Mouse (Mus musculus): ENCODE measurements around the gene Syt7.

The Syt7 gene

DNA sequence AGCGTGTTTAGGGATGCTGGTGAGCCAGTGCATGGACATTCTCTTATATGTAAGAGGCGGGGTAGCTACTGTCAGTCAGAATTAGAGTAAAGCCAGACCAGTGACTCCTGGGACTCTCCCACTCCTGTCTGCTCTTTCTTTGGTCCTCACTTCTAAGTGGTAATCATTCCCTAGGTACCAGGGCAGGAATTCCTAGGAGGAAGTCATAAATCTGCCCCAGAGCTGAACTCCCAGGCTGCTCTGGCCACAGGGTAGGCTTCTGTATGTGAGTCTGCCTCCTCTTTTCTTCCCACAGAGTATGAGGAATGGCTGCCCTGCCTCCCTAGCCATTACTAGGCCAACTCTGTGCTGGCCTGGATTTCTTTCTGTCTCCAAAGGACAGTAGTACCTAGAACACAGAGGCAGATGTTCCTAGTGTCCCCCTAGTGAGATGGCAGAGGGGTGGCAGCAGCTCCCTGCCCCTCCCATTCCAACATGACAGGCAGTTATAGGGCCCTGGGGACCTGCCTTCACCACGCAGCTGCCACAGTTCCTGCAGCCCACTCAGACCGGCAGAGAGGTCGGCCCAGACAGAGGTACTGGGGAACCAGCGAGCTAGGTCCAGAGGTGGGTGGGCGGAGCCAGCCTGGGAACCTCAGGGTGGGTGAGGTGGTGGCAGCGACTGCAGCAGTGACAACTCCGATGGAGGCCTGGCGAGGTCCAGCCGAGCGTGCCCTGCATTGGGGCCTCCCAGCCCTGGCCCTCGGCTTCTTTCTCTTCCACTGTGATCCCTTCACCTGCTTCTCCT, 36.8 kb downstream of the Syt7 start:
- DNase-seq (ENCODE audit: low spot score): no peak

GRCm38 (mm10) chr19:10426312-10426711, 37.4 kb downstream of the Syt7 start:
- DNase-seq (ENCODE audit: low spot score): no peak

- no peak for DNase-seq (ENCODE audit: low spot score)
These were observed 37.9 kb downstream of the Syt7 start for GRCm38 (mm10) chr19:10426793-10427192.

DNA sequence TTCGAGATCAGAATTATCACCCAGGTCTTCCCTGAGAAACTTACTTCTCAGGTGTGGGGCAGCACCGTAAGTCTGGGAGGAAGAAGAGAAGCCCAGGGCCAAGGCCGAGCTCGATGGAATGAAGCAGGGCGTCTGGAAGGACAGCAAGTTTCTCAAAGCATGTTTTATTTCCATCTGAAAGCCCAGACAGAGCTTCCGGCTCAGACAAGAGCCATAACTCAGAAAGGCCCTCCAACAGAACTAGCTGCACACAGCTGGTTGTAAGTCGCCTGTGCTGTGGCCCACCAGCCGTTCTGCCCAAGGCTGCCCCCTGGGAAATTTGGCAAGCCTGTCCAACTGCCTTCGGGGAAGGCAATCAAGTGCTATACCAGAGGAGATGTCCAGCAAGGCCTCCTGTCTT, 38.5 kb downstream of the Syt7 start:
- DNase-seq (ENCODE audit: low spot score): no peak

DNA sequence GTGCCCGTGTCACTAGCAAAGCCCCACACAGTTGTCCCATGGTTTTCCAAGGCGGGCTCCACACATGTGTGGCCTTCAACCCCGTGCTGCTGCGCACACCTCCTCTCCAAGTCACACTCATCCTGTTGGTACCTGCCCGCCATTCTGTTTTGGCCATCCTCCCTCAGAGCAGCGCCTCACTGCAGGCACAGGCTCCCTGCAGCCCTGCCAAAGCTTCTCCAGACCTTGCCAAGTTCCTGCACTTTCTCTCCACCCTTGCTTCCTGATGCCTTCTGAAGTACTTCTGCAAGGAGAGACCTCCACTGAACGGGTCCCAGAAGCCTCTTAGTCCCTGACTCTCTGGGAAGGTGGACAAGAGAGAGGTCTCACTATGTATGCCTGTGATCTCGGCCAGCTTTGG, 40.5 kb downstream of the Syt7 start:
- DNase-seq (ENCODE audit: low spot score): no peak

GRCm38 (mm10) chr19:10431410-10431809, 42.5 kb downstream of the Syt7 start:
- DNase-seq (ENCODE audit: low spot score): no peak

DNA sequence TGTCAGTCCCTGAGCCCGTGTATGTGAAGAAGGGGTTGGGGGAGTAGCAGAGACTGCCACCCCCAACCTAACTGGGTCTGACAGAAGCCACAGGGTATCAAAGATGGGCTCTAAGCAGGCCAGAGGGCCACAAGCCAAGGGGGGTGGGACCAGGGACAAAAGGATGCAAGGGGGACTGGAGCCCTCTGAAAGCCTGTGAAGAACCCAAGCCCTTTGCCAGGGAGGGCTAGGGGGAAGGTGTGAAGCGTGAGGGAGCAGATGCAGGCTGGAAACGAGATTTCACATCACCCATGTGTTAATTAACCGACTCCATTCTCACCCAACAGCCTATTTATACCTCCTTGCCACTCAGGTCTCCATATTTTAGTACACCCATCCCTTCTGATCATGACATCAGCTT, 43.0 kb downstream of the Syt7 start:
- DNase-seq (ENCODE audit: low spot score): no peak

GRCm38 (mm10) chr19:10433225-10433624, 44.3 kb downstream of the Syt7 start:
- no peak for DNase-seq (ENCODE audit: low spot score)

DNA sequence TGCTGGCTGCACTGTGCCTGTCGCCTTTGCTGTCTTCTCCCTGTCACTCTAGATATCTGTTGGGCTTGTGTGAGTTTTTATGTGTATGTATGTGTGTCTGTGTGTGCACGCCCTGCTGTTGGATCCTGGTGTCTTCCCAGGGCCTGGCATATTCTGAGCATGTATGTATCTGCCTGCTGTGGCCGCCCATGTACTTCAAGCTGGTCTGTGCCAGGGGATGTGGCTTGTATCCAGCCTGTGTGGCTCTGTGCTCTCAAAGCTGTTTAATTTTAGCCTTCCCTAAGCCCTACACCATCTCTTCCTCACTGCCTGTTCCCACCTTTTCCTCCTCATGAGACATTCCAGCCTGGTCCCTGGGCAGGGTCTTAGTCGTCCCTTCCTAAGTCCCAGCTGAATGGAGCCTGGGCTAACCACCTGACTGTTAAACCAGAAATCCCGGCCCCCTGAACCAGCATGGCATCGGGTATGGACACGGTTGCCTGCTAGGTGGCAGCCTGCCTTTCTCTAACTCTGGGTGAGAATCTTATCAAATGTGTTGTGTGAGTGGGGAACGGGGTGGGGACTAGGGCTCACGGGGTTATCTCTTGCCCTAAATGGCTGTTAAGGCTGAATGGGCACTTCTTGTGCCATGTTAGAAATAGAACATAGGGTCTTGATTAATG, 45.1 kb downstream of the Syt7 start:
- no peak for DNase-seq (ENCODE audit: low spot score)

GRCm38 (mm10) chr19:10434927-10435326, 46.0 kb downstream of the Syt7 start:
- DNase-seq (ENCODE audit: low spot score): no peak

DNA sequence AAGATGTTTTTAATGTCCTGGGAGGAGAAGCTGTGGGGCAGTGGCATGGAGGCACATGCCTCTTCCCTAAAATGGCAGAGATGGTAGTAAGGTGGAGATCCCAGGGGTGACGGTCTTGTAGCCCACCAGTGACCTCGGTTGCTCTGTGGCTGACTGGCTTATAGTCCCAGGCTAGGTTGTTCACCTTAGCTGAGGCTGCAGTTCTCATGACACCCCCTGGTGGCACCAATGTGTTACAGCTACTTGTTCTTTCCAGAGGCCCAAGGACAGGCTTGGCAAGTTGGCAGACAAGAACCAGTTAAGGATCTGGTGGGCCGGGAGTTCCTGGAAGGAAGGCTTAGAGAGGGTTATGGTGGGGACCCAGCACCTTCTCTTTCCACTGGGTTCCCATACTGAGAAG, 47.0 kb downstream of the Syt7 start:
- peak; percentile 19 for DNase-seq (ENCODE audit: low spot score)

DNA sequence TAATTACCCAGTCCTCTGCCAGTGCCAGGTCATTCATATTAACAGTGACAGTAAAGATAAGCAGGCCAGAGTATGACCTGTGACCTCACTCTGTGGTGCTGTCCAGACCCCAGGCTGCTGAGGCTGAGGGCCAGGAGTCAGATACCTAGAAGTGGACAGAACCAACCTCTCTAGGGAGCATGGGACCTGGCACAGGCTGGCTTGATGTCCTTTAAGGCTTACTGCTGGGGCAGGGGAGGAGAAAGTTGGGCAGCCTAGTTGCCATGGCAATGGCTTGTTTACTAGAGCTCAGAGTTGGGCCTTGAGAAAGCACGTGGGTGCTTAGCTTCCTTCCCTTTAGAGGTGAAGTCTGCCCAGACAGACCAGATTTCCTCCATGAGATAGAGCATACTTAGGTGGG, 47.8 kb downstream of the Syt7 start:
- no peak for DNase-seq (ENCODE audit: low spot score)

- DNase-seq (ENCODE audit: low spot score): no peak
These were observed 48.6 kb downstream of the Syt7 start for GRCm38 (mm10) chr19:10437521-10437920.

DNA sequence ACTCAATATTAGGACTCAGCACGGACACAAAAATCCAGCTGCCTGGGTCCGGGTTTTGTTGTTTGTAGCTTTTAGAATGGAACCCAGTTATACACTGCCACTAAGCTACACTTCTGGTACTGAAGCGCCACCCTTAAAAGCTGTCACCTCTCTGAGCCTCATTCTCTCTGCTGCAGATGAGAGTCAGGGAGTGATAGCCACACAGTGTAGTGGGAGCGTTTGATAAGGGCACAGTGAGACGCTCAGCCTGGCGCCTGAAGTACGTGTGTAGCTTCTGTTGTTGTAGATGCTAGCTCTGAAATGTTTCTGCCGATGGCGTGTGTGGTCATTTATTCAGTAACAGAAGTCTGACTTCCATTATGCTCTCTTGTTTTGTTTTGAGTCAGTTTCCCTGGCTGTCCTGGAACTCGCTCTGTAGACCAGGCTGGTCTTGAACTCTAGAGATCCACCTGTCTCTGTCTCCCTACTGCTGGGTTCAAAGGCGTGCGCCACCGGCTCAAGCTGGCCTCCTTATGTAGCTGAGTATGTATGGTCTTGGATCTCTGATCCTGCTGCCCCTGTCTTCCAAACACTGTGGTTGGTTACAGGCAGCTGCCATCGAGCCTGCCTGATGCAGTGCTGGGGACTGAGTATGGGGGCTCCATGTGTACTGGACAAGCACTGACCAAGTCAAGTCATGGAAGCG, 55.9 kb downstream of the Syt7 start:
- no peak for DNase-seq (ENCODE audit: low spot score)

GRCm38 (mm10) chr19:10448275-10448674, 59.4 kb downstream of the Syt7 start:
- no peak for DNase-seq (ENCODE audit: low spot score)

DNA sequence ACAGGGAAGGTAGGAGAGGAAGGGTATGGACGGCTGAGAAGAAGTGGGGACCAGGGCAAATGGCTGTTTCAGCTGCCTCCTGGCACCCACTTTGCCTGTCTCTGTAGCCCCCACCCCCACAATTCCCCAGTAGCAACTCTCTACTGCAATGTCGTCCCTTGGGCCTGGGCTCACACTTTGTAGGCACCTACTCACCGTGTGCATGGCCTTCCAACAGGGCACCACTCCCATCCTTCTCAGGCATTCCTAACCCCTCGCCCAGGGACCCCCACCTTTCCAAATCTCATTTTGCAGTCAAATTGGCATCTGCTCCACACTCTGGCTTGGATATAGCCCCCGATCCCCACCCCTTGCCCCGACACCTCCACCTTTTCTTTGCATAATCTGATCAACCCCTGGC, 60.3 kb downstream of the Syt7 start:
- no peak for DNase-seq (ENCODE audit: low spot score)

GRCm38 (mm10) chr19:10449708-10450107, 60.8 kb downstream of the Syt7 start:
- DNase-seq (ENCODE audit: low spot score): peak; percentile 43

GRCm38 (mm10) chr19:10454718-10455436, 66.0 kb downstream of the Syt7 start:
- DNase-seq (ENCODE audit: low spot score): no peak

GRCm38 (mm10) chr19:10455437-10455806, 66.5 kb downstream of the Syt7 start:
- DNase-seq (ENCODE audit: low spot score): no peak

DNA sequence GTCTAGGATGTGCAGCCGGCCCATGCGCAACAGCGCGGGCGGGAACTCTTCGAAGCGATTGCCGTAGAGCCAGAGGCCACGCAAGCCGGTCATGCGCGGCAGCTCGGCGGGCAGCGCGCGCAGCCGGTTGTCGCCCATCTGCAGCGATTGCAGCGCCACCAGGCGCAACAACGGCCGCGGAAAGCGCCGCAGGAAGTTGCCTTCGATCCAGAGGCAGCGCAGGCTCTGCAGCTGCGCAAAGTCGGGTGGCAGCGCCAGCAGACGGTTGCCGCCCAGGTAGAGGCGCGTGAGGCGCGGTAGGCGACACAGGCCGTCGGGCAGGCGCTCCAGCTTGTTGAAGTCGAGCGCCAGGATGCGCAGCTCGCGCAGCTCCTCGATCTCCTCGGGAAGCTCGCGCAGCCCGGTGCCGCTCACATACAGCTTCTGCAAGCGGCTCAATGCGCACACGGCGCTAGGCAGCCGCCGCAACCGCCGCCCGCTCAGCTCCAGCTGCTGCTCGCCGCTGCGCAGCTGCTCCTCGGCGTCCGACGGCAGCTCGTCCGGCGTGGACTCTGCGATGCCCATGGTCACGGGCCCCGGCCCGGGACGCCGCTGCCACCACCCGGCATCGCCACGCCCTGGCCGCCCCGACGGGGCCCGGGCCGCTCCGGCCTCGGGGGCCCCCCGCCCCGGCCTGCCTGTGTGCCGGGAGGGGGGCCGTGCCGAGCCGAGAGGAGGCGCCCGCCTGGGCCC, 68.0 kb downstream of the Syt7 start, which contains the start of gene Lrrc10b:
TSS of gene Lrrc10b (minus strand) at position 722 of the 732 bp plus-strand sequence.
- DNase-seq (ENCODE audit: low spot score): peak; percentile 23

GRCm38 (mm10) chr19:10457484-10457800, 68.6 kb downstream of the Syt7 start:
- DNase-seq (ENCODE audit: low spot score): no peak

DNA sequence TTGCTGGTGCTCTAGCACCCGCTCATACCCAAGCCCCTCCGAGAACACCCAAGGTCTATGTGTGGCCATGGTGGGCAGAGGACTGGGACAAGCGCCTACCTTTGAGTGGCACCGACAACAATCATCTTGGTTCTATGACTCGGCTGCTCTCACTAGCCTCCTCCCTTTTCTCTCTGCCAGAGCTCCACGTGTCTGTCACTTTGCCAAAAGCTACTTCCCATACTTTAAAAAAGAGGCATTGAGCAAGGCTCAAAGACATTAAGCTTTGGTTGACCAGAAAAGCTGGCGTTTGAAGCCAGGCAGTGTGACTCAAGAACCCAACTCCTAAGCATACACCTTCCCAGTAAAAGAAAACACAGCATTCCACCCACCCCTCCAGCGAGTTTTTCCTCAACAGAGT, 69.2 kb downstream of the Syt7 start:
- no peak for DNase-seq (ENCODE audit: low spot score)

All from T-cell, adult 2 months (primary cell).